Mouse (Mus musculus) ES-Bruce4 (cell line): Measurements from ENCODE around the gene Herc2.

Source experiments
- CTCF ChIP-seq: IDR thresholded peaks from one replicate; pipeline ENCODE4 v1.8.1; 2011; ENCODE audit warnings: low read depth, low read length
- EP300 ChIP-seq: IDR thresholded peaks from 2 replicates; pipeline ENCODE4 v1.6.1; 2011; ENCODE audit warnings: low read depth, low read length; ENCODE audit not compliant: insufficient read depth
- POLR2A ChIP-seq: IDR thresholded peaks from one replicate; pipeline ENCODE4 v1.8.1; 2011; ENCODE audit warnings: low read length; ENCODE audit not compliant: insufficient read depth

DNA sequence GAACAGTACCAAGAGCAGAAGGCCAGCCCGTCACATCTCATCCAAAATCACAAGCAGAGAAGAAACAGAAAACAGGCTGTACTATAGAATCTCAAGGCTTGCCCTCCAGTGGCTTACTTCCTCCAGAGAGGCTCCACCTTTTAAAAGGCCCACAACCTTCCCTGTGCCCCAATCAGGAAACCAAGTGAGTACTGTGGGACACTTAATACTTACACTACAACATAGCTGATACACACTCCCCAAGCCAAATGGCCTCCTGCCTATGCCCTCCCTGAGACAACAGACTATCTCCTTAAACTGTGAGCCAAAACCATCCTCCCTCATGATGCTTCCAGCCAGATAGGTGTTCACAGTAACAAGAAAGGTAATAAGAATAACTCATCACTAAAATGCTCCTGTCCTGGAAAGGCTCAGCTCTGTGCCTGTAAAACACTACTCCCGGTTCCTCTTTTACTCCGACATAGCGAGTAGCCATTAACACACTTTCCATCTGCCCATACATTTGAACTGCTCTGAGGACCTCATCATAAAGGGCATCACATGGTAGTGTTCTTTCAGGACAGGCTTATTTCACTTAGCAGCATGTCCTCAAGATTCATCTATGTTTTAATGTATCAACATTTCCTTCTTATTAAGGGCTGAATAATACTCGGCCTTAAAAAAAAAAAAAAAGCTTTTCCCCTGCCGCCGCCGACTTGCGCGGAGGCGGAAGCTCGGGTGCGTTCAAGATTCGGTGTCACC is 36.6 kb upstream of the Herc2 start:
- TF ChIP-seq CTCF (no peak), POLR2A (no peak), EP300 (no peak)
